Mouse (Mus musculus) forebrain, embryonic 13.5 days (tissue): ENCODE measurements around the gene Rfx4. TPM values are rescaled to one million over a fixed set of nuclear protein-coding genes. Genes with fewer than 3 reads are reported as not detected.

ENCODE experiments used
- ATAC-seq: fragments of 200-750 bp; cut with Nextera tagmentation; 2 replicates; pipeline ENCODE4 v1.8.0; 2017
- H3K27ac ChIP-seq: fragments of 300-500 bp; sonication (generic); 2 replicates; pipeline ENCODE4 v1.5.1; 2015; ENCODE audit warnings: inconsistent platforms, mild to moderate bottlenecking, moderate library complexity
- H3K27me3 ChIP-seq: fragments of 300-500 bp; sonication (generic); 2 replicates; pipeline ENCODE4 v1.6.1; 2015; ENCODE audit warnings: mild to moderate bottlenecking, inconsistent platforms
- H3K36me3 ChIP-seq: fragments of 300-500 bp; sonication (generic); 2 replicates; pipeline ENCODE4 v1.6.1; 2015; ENCODE audit warnings: mild to moderate bottlenecking, inconsistent platforms; ENCODE audit not compliant: poor library complexity, severe bottlenecking
- H3K4me1 ChIP-seq: fragments of 300-500 bp; sonication (generic); 2 replicates; pipeline ENCODE4 v1.6.1; 2015; ENCODE audit warnings: inconsistent platforms
- H3K4me2 ChIP-seq: fragments of 300-500 bp; sonication (generic); 2 replicates; pipeline ENCODE4 v1.6.1; 2015; ENCODE audit warnings: inconsistent platforms, mild to moderate bottlenecking, moderate library complexity
- H3K4me3 ChIP-seq: fragments of 300-500 bp; sonication (generic); 2 replicates; pipeline ENCODE4 v1.5.1; 2015; ENCODE audit warnings: mild to moderate bottlenecking, inconsistent platforms
- H3K9ac ChIP-seq: fragments of 300-500 bp; sonication (generic); 2 replicates; pipeline ENCODE4 v1.6.1; 2015; ENCODE audit warnings: mild to moderate bottlenecking, inconsistent platforms
- H3K9me3 ChIP-seq: fragments of 300-500 bp; sonication (generic); replicated peaks from 2 replicates; pipeline ENCODE4 v1.6.1; 2016; ENCODE audit warnings: inconsistent platforms
- WGBS: fragments of 180-500 bp; shearing (Covaris S2); methylation state at CpG from one replicate; pipeline ENCODE4 v1.1.7; 2015; 5-methylcytosine and 5-hydroxymethylcytosine counted together
- polyA plus RNA-seq: library from polyadenylated mRNA; unstranded; fragments of >200 nt; fragmentation: Nextera tagmentation; extraction: Ambion mirVana; gene quantifications from 2 replicates; pipeline ENCODE4 v1.2.1, GENCODE M21; 2015

Gene Rfx4
- polyA plus RNA-seq, 1 experiment from 2014 or later = 11.8 TPM

- Histone ChIP-seq H3K36me3 (no peaks in the 10 kb centered on the region), H3K9ac (no peak overlapping the region), H3K27ac (0 out of 2 replicates have a peak overlapping the region, but pooled peaks have one; percentile 14), H3K4me1 (peaks cover 30% of the 10 kb centered on the region), H3K27me3 (0 out of 2 replicates have a peak, but pooled peaks cover 2% of the 10 kb centered on the region), H3K4me2 (peak overlapping the region; percentile 14; the same call in 1 of the 2 replicates), H3K9me3 (no peaks in the 10 kb centered on the region), H3K4me3 (no peak overlapping the region)
- WGBS = 3% methylated on average over 9 of the region's 9 CpGs
- ATAC-seq = peak; percentile 75
Observed at GRCm38 (mm10) chr10:84822741-84823151, 66.9 kb downstream of the Rfx4 start.

- peaks cover 30% of the 10 kb centered on the region for H3K4me1 ChIP-seq
- H3K36me3 ChIP-seq = no peaks in the 10 kb centered on the region; the same call in 1 of the 2 replicates
- 0 out of 2 replicates have a peak, but pooled peaks cover 2% of the 10 kb centered on the region for H3K27me3 ChIP-seq
- no peak overlapping the region for H3K9ac ChIP-seq
- ATAC-seq = no peak
- no peaks in the 10 kb centered on the region for H3K9me3 ChIP-seq
- H3K4me3 ChIP-seq = no peak overlapping the region
- 22% methylated on average over 4 of the region's 4 CpGs for WGBS
- H3K27ac ChIP-seq = 0 out of 2 replicates have a peak overlapping the region, but pooled peaks have one; percentile 14
- H3K4me2 ChIP-seq = peak overlapping the region; percentile 21; the same call in 1 of the 2 replicates
Observed at GRCm38 (mm10) chr10:84823621-84824020, 67.8 kb downstream of the Rfx4 start.

GRCm38 (mm10) chr10:84829009-84829408 is 73.1 kb downstream of the Rfx4 start:
- no peak overlapping the region for H3K27ac ChIP-seq
- peaks cover 4% of the 10 kb centered on the region; the same call in 1 of the 2 replicates for H3K4me1 ChIP-seq
- H3K9ac ChIP-seq = no peak overlapping the region
- no peak for ATAC-seq
- peaks cover 4% of the 10 kb centered on the region; the same call in 1 of the 2 replicates for H3K36me3 ChIP-seq
- no peaks in the 10 kb centered on the region for H3K9me3 ChIP-seq
- H3K4me2 ChIP-seq = no peak overlapping the region
- H3K27me3 ChIP-seq = no peaks in the 10 kb centered on the region
- 91% methylated on average over 8 of the region's 8 CpGs for WGBS
- H3K4me3 ChIP-seq = no peak overlapping the region

- Histone ChIP-seq H3K9ac (no peak overlapping the region), H3K36me3 (peaks cover 10% of the 10 kb centered on the region; the same call in 1 of the 2 replicates), H3K4me1 (no peaks in the 10 kb centered on the region), H3K4me2 (no peak overlapping the region), H3K4me3 (no peak overlapping the region), H3K27me3 (no peaks in the 10 kb centered on the region), H3K9me3 (no peaks in the 10 kb centered on the region), H3K27ac (no peak overlapping the region)
- WGBS = 74% methylated on average over 6 of the region's 6 CpGs
- no peak for ATAC-seq
Observed at GRCm38 (mm10) chr10:84835596-84835995, 79.7 kb downstream of the Rfx4 start.

GRCm38 (mm10) chr10:84836104-84836503 is 80.2 kb downstream of the Rfx4 start:
- 43% methylated on average over 4 of the region's 4 CpGs for WGBS
- H3K36me3 ChIP-seq = peaks cover 10% of the 10 kb centered on the region; the same call in 1 of the 2 replicates

GRCm38 (mm10) chr10:84837355-84837754 is 81.5 kb downstream of the Rfx4 start:
- H3K9ac ChIP-seq = no peak overlapping the region
- peaks cover 10% of the 10 kb centered on the region; the same call in 1 of the 2 replicates for H3K36me3 ChIP-seq
- 92% methylated on average over 2 of the region's 2 CpGs for WGBS
- H3K4me2 ChIP-seq = no peak overlapping the region
- no peaks in the 10 kb centered on the region for H3K4me1 ChIP-seq
- H3K4me3 ChIP-seq = no peak overlapping the region
- no peaks in the 10 kb centered on the region for H3K9me3 ChIP-seq
- H3K27ac ChIP-seq = no peak overlapping the region
- H3K27me3 ChIP-seq = no peaks in the 10 kb centered on the region
- no peak for ATAC-seq

More at GRCm38 (mm10) chr10:84836104-84836503, 80.2 kb downstream of the Rfx4 start:
- no peaks in the 10 kb centered on the region for H3K27me3 ChIP-seq
- ATAC-seq = no peak
- H3K4me3 ChIP-seq = no peak overlapping the region
- H3K4me1 ChIP-seq = no peaks in the 10 kb centered on the region
- H3K9me3 ChIP-seq = no peaks in the 10 kb centered on the region
- no peak overlapping the region for H3K4me2 ChIP-seq
- no peak overlapping the region for H3K9ac ChIP-seq
- no peak overlapping the region for H3K27ac ChIP-seq

- Histone ChIP-seq H3K27ac (no peak overlapping the region), H3K9me3 (no peaks in the 10 kb centered on the region), H3K27me3 (no peaks in the 10 kb centered on the region), H3K4me1 (no peaks in the 10 kb centered on the region), H3K4me3 (no peak overlapping the region), H3K4me2 (no peak overlapping the region), H3K9ac (no peak overlapping the region), H3K36me3 (peaks cover 6% of the 10 kb centered on the region; the same call in 1 of the 2 replicates)
- WGBS = 73% methylated on average over 7 of the region's 7 CpGs
- ATAC-seq = no peak
Observed at GRCm38 (mm10) chr10:84838850-84839473, 83.1 kb downstream of the Rfx4 start.

- Histone ChIP-seq H3K4me2 (no peak overlapping the region), H3K27me3 (no peaks in the 10 kb centered on the region), H3K4me1 (peaks cover 8% of the 10 kb centered on the region), H3K4me3 (no peak overlapping the region), H3K9me3 (no peaks in the 10 kb centered on the region), H3K9ac (no peak overlapping the region), H3K36me3 (peaks cover 7% of the 10 kb centered on the region; the same call in 1 of the 2 replicates), H3K27ac (no peak overlapping the region)
- ATAC-seq = no peak
- WGBS = 82% methylated on average over 5 of the region's 5 CpGs
Observed at GRCm38 (mm10) chr10:84846638-84847037, 90.8 kb downstream of the Rfx4 start.

- WGBS = 18% methylated on average over 12 of the region's 12 CpGs
- peaks cover 27% of the 10 kb centered on the region for H3K4me1 ChIP-seq
- peak; percentile 92 for ATAC-seq
- H3K4me3 ChIP-seq = no peak overlapping the region
- H3K4me2 ChIP-seq = peak overlapping the region; percentile 20
- H3K36me3 ChIP-seq = peaks cover 10% of the 10 kb centered on the region; the same call in 1 of the 2 replicates
- peak overlapping the region; percentile 54 for H3K9ac ChIP-seq
- no peaks in the 10 kb centered on the region for H3K9me3 ChIP-seq
- H3K27ac ChIP-seq = peak overlapping the region; percentile 78
- H3K27me3 ChIP-seq = peaks cover 7% of the 10 kb centered on the region
Observed at GRCm38 (mm10) chr10:84851981-84852979, 96.4 kb downstream of the Rfx4 start.

GRCm38 (mm10) chr10:84854059-84854458 is 98.2 kb downstream of the Rfx4 start:
- no peak overlapping the region for H3K9ac ChIP-seq
- H3K27ac ChIP-seq = no peak overlapping the region
- H3K4me3 ChIP-seq = no peak overlapping the region
- WGBS = 96% methylated on average over 8 of the region's 8 CpGs
- no peak overlapping the region for H3K4me2 ChIP-seq
- H3K27me3 ChIP-seq = peaks cover 12% of the 10 kb centered on the region
- H3K9me3 ChIP-seq = no peaks in the 10 kb centered on the region
- ATAC-seq = no peak
- H3K36me3 ChIP-seq = peaks cover 10% of the 10 kb centered on the region; the same call in 1 of the 2 replicates
- H3K4me1 ChIP-seq = peaks cover 41% of the 10 kb centered on the region

GRCm38 (mm10) chr10:84855466-84855865 is 99.6 kb downstream of the Rfx4 start:
- 78% methylated on average over 11 of the region's 11 CpGs for WGBS
- no peak overlapping the region for H3K27ac ChIP-seq
- no peak for ATAC-seq
- H3K36me3 ChIP-seq = peaks cover 10% of the 10 kb centered on the region; the same call in 1 of the 2 replicates
- H3K4me2 ChIP-seq = no peak overlapping the region
- peaks cover 12% of the 10 kb centered on the region for H3K27me3 ChIP-seq
- no peaks in the 10 kb centered on the region for H3K9me3 ChIP-seq
- H3K4me1 ChIP-seq = peaks cover 55% of the 10 kb centered on the region
- no peak overlapping the region for H3K9ac ChIP-seq
- no peak overlapping the region for H3K4me3 ChIP-seq
